ENCODE assay signal across 31 mouse cellular contexts in genomic region chr1:130742201-130742600, GRCm38 (mm10). TPM values are rescaled to one million over a fixed set of nuclear protein-coding genes. Genes with fewer than 3 reads are reported as not detected.
DNase-seq lines count a peak whose midpoint lies in the region; ATAC-seq and TF ChIP-seq lines count a peak whose summit lies in the region.
"Had no signal": no experiment of that assay in that cellular context is flagged by ENCODE, and none has a peak within 500 bp of the region (broad histone marks: within the 10 kb centered on the region; RNA-seq: fewer than 3 reads in every experiment).

No protein-coding gene starts in this region.

- no peak for ATAC-seq in heart, embryonic 13.5 days (ENCODE audit: extremely low read depth, insufficient number of reproducible peaks, low FRiP score, low TSS enrichment)
- ATAC-seq in G1E (ENCODE audit: extremely low read depth, insufficient number of reproducible peaks, low FRiP score, poor library complexity, severe bottlenecking), result no peak
- no peak for ATAC-seq in liver, embryonic 15.5 days (ENCODE audit: insufficient read depth)
- ATAC-seq: hindbrain, embryonic 16.5 days; intestine, embryonic 16.5 days had no signal

- H3K27me3 ChIP-seq in heart, embryonic 13.5 days (replicated peaks), result peaks cover 24% of the 10 kb centered on the region
- H3K27me3 ChIP-seq in G1E (ENCODE audit: insufficient read depth, low read length) (no peaks in the 10 kb centered on the region), MEL (ENCODE audit: control insufficient read depth in 1 of 2, insufficient read depth in 2 of 2, low read length in 2 of 2) (no peaks in the 10 kb centered on the region)
- no peaks in the 10 kb centered on the region for H3K27me3 ChIP-seq in liver, embryonic 15.5 days
- H3K27me3 ChIP-seq: forebrain, embryonic 12.5 days; limb, embryonic 12.5 days; neural tube, embryonic 12.5 days had no signal

- no peaks in the 10 kb centered on the region for H3K9me3 ChIP-seq in heart, embryonic 13.5 days
- H3K9me3 ChIP-seq in G1E (replicated peaks) (no peaks in the 10 kb centered on the region), MEL (replicated peaks; ENCODE audit: insufficient read depth, low read length) (no peaks in the 10 kb centered on the region)
- H3K9me3 ChIP-seq in liver, embryonic 15.5 days (replicated peaks), result no peaks in the 10 kb centered on the region
- H3K9me3 ChIP-seq: embryonic facial prominence, embryonic 10.5 days; forebrain, embryonic 12.5 days; limb, embryonic 12.5 days; neural tube, embryonic 12.5 days had no signal

- no peak overlapping the region for H3K4me3 ChIP-seq in heart, embryonic 13.5 days
- peak overlapping the region; percentile 2; the same call in 1 of the 2 replicates for H3K4me3 ChIP-seq in G1E (ENCODE audit: low read depth, low read length)
- H3K4me3 ChIP-seq in MEL (ENCODE audit: control insufficient read depth in 1 of 2, insufficient read depth in 1 of 2, low read depth in 2 of 2, low read length in 2 of 2), result no peak overlapping the region
- no peak overlapping the region for H3K4me3 ChIP-seq in liver, embryonic 15.5 days (replicated peaks)
- H3K4me3 ChIP-seq: embryonic facial prominence, embryonic 10.5 days; forebrain, embryonic 12.5 days; layer of hippocampus, adult 2 months; limb, embryonic 12.5 days; neural tube, embryonic 12.5 days had no signal

- WGBS in heart, embryonic 13.5 days, result 84% methylated on average over 7 of the region's 7 CpGs
- WGBS in liver, embryonic 15.5 days (ENCODE audit: insufficient replicate concordance), result 72% methylated on average over 7 of the region's 7 CpGs

- TF ChIP-seq EP300 in MEL (IDR thresholded peaks at IDR 0.05; ENCODE audit: low read depth in 1 of 2, low read length in 2 of 2), result no peak

- TF ChIP-seq RAD21 in MEL (IDR thresholded peaks at IDR 0.05; ENCODE audit: low read depth, low read length), result no peak

- peaks cover 4% of the 10 kb centered on the region for H3K79me2 ChIP-seq in MEL (ENCODE audit: control insufficient read depth, insufficient read depth, low read length, poor library complexity)

- no peak for TF ChIP-seq POLR2A in MEL (IDR thresholded peaks at IDR 0.05; ENCODE audit: control insufficient read depth in 1 of 2, insufficient read depth in 1 of 2, low read depth in 1 of 2, low read length in 2 of 2, poor library complexity in 1 of 2)

- no peak for TF ChIP-seq CTCF in G1E (IDR thresholded peaks at IDR 0.05; ENCODE audit: low read depth, low read length)
- no peak for TF ChIP-seq CTCF in MEL (IDR thresholded peaks at IDR 0.05 in 2 of 3, conservative IDR thresholded peaks at IDR 0.05 in 1 of 3; ENCODE audit: control insufficient read depth in 1 of 3, insufficient read depth in 1 of 3, low read depth in 2 of 3, low read length in 3 of 3, poor library complexity in 1 of 3, severe bottlenecking in 1 of 3)

- no peak overlapping the region for H3K9ac ChIP-seq in heart, embryonic 13.5 days
- H3K9ac ChIP-seq in MEL (ENCODE audit: control insufficient read depth, low read depth, low read length, poor library complexity, severe bottlenecking), result no peak overlapping the region
- peak overlapping the region; percentile 58 for H3K9ac ChIP-seq in liver, embryonic 15.5 days
- H3K9ac ChIP-seq: forebrain, embryonic 12.5 days; limb, embryonic 12.5 days; neural tube, embryonic 12.5 days had no signal

- H3K4me1 ChIP-seq in heart, embryonic 13.5 days, result peaks cover 40% of the 10 kb centered on the region
- H3K4me1 ChIP-seq in G1E (ENCODE audit: insufficient read depth, low read depth, low read length), result peaks cover 89% of the 10 kb centered on the region
- peaks cover 27 to 48% of the 10 kb centered on the region in 2 experiments for H3K4me1 ChIP-seq in MEL (ENCODE audit: control insufficient read depth in 1 of 2, insufficient read depth in 2 of 2, low read length in 2 of 2)
- peaks cover 97% of the 10 kb centered on the region for H3K4me1 ChIP-seq in liver, embryonic 15.5 days (replicated peaks)
- H3K4me1 ChIP-seq: forebrain, embryonic 12.5 days; limb, embryonic 12.5 days; neural tube, embryonic 12.5 days had no signal

- no peak for DNase-seq in heart, adult 11 months
- DNase-seq in G1E (ENCODE audit: low spot score) (no peak), MEL (ENCODE audit: low read depth, low spot score) (no peak), MN1 (ENCODE audit: low spot score) (no peak)
- DNase-seq in urinary bladder, postnatal 10 days (ENCODE audit: low spot score), result no peak
- DNase-seq: adrenal gland, postnatal 25 days; cerebellum, adult 9-11 months; heart, postnatal 4 days; kidney, postnatal 25 days; layer of hippocampus, postnatal 36 days; lung, adult 2 months; lung, postnatal 14 days; midbrain, embryonic 14.5 days; right cerebral cortex, postnatal 14 days had no signal

- H3K4me2 ChIP-seq in heart, embryonic 13.5 days, result no peak overlapping the region; the same call in 1 of the 2 replicates
- peak overlapping the region; percentile 79 for H3K4me2 ChIP-seq in liver, embryonic 15.5 days
- H3K4me2 ChIP-seq: forebrain, embryonic 12.5 days; limb, embryonic 12.5 days; neural tube, embryonic 12.5 days had no signal

- no peaks in the 10 kb centered on the region for H3K36me3 ChIP-seq in heart, embryonic 13.5 days
- H3K36me3 ChIP-seq in G1E (replicated peaks), result peaks cover 15% of the 10 kb centered on the region
- peaks cover 0 to 42% of the 10 kb centered on the region in 2 experiments; a peak in 2 of 4 replicates for H3K36me3 ChIP-seq in MEL (ENCODE audit: control insufficient read depth in 1 of 2, insufficient read depth in 2 of 2, low read length in 2 of 2)
- H3K36me3 ChIP-seq in liver, embryonic 15.5 days (replicated peaks), result peaks cover 30% of the 10 kb centered on the region
- H3K36me3 ChIP-seq: embryonic facial prominence, embryonic 10.5 days; forebrain, embryonic 12.5 days; limb, embryonic 12.5 days; neural tube, embryonic 12.5 days had no signal

- H3K27ac ChIP-seq in heart, embryonic 13.5 days (replicated peaks), result peak overlapping the region; percentile 82
- peak overlapping the region; percentile 96 for H3K27ac ChIP-seq in MEL (ENCODE audit: control insufficient read depth, low read depth, low read length)
- H3K27ac ChIP-seq in liver, embryonic 15.5 days (replicated peaks), result peak overlapping the region; percentile 99
- H3K27ac ChIP-seq: embryonic facial prominence, embryonic 10.5 days; forebrain, embryonic 12.5 days; layer of hippocampus, adult 2 months; limb, embryonic 12.5 days; neural tube, embryonic 12.5 days had no signal

TF ChIP-seq in MEL, 35 proteins besides CTCF, POLR2A, EP300 and RAD21:
- TF ChIP-seq ETS1 (IDR thresholded peaks at IDR 0.05; ENCODE audit: low read depth, low read length) (no peak), MEF2A (IDR thresholded peaks at IDR 0.05; ENCODE audit: extremely low read depth, insufficient replicate concordance, low read depth, low read length, poor library complexity, severe bottlenecking) (no peak), POLR2AphosphoS2 (IDR thresholded peaks at IDR 0.05; ENCODE audit: low read length) (no peak)

RNA-seq across cellular contexts. Expression of gene AA986860, which starts 10.4 kb away (rescaled TPM):
- 1.0 TPM in 2 replicates for polyA plus RNA-seq in heart, embryonic 13.5 days (2015; fragmentation: Nextera tagmentation; extraction: Ambion mirVana)
- total RNA-seq in G1E (2014; fragmentation: Nextera tagmentation) (3.5 and 8.6 TPM in 2 replicates), G1E (2017) (1.1 and 1.2 TPM in 2 replicates), MEL (2012; rRNA removed) (0.31 and 0.39 TPM in 2 replicates)
- polyA plus RNA-seq in G1E (2012) (1.1 and 1.2 TPM in 2 replicates), MEL (2012; ENCODE audit: insufficient read depth in 1 of 2, insufficient read length in 2 of 2, low read depth in 1 of 2, low replicate concordance in 2 of 2, missing spikeins in 1 of 2) (under 1 TPM in 1 of 2 experiments, not detected in 1; 0.58 TPM)
- 7.4 and 7.8 TPM in 2 replicates for polyA plus RNA-seq in liver, embryonic 15.5 days (2015; fragmentation: Nextera tagmentation; extraction: Ambion mirVana)

RNA-seq across cellular contexts. Expression of gene Pfkfb2, which starts 13.1 kb away (rescaled TPM):
- 5.3 and 6.7 TPM in 2 replicates for polyA plus RNA-seq in heart, embryonic 13.5 days (2015; fragmentation: Nextera tagmentation; extraction: Ambion mirVana)
- total RNA-seq in G1E (2014; fragmentation: Nextera tagmentation) (42.4 and 47.1 TPM in 2 replicates), G1E (2017) (48.5 and 53.0 TPM in 2 replicates), MEL (2012; rRNA removed) (11.3 and 13.6 TPM in 2 replicates)
- polyA plus RNA-seq in G1E (2012) (7.0 and 12.5 TPM in 2 replicates), MEL (2012; ENCODE audit: insufficient read depth in 1 of 2, insufficient read length in 2 of 2, low read depth in 1 of 2, low replicate concordance in 2 of 2, missing spikeins in 1 of 2) (10 to 100 TPM in 1 of 2 experiments, not detected in 1; 13.9 TPM)
- polyA plus RNA-seq in liver, embryonic 15.5 days (2015; fragmentation: Nextera tagmentation; extraction: Ambion mirVana), result 5.2 and 5.9 TPM in 2 replicates

RNA-seq across cellular contexts. Expression of gene Yod1, which starts 25.1 kb away (rescaled TPM):
- polyA plus RNA-seq in heart, embryonic 13.5 days (2015; fragmentation: Nextera tagmentation; extraction: Ambion mirVana), result 9.4 and 10.1 TPM in 2 replicates
- total RNA-seq in G1E (2014; fragmentation: Nextera tagmentation) (28.9 and 30.8 TPM in 2 replicates), G1E (2017) (18.3 and 21.3 TPM in 2 replicates), MEL (2012; rRNA removed) (7.1 and 8.6 TPM in 2 replicates)
- polyA plus RNA-seq in G1E (2012) (1.7 and 2.7 TPM in 2 replicates), MEL (2012; ENCODE audit: insufficient read depth in 1 of 2, insufficient read length in 2 of 2, low read depth in 1 of 2, low replicate concordance in 2 of 2, missing spikeins in 1 of 2) (1 to 10 TPM in 1 of 2 experiments, not detected in 1; 6.1 TPM)
- 42.2 and 42.3 TPM in 2 replicates for polyA plus RNA-seq in liver, embryonic 15.5 days (2015; fragmentation: Nextera tagmentation; extraction: Ambion mirVana)

RNA-seq across cellular contexts. Expression of gene Gm29427, which starts 26.6 kb away (rescaled TPM):
- 0.11 TPM in 1 of 2 replicates, not detected in the other for polyA plus RNA-seq in heart, embryonic 13.5 days (2015; fragmentation: Nextera tagmentation; extraction: Ambion mirVana)
- total RNA-seq in G1E (2014; fragmentation: Nextera tagmentation), result not detected in 2 replicates
- 0.33 and 0.41 TPM in 2 replicates for total RNA-seq in G1E (2017)
- not detected in 2 replicates for polyA plus RNA-seq in G1E (2012)
- not detected in 2 replicates for total RNA-seq in MEL (2012; rRNA removed)
- not detected for polyA plus RNA-seq in MEL (2012; ENCODE audit: insufficient read depth in 1 of 2, insufficient read length in 2 of 2, low read depth in 1 of 2, low replicate concordance in 2 of 2, missing spikeins in 1 of 2)
- not detected in 2 replicates for polyA plus RNA-seq in liver, embryonic 15.5 days (2015; fragmentation: Nextera tagmentation; extraction: Ambion mirVana)
- total RNA-seq: gastrocnemius, adult 18-20 months; gastrocnemius, postnatal 4 days; heart, postnatal 4 days; layer of hippocampus, adult 2 months; layer of hippocampus, postnatal 36 days; left cerebral cortex, postnatal 10 days; megakaryocyte progenitor cell, adult 5-6 weeks had no signal
- polyA plus RNA-seq: C2C12; embryonic facial prominence, embryonic 10.5 days; forebrain, embryonic 12.5 days; heart, embryonic 14.5 days; hindbrain, embryonic 16.5 days; kidney, embryonic 14.5 days; limb, embryonic 12.5 days; lung, adult 2 months; midbrain, embryonic 14.5 days; neural tube, embryonic 12.5 days had no signal

RNA-seq across cellular contexts. Expression of gene Fcamr, which starts 58.5 kb away (rescaled TPM):
- 0.10 TPM in 1 of 2 replicates, not detected in the other for polyA plus RNA-seq in heart, embryonic 13.5 days (2015; fragmentation: Nextera tagmentation; extraction: Ambion mirVana)
- total RNA-seq in G1E (2014; fragmentation: Nextera tagmentation), result not detected in 2 replicates
- total RNA-seq in G1E (2017), result not detected in 2 replicates
- polyA plus RNA-seq in G1E (2012), result not detected in 2 replicates
- not detected in 2 replicates for total RNA-seq in MEL (2012; rRNA removed)
- not detected for polyA plus RNA-seq in MEL (2012; ENCODE audit: insufficient read depth in 1 of 2, insufficient read length in 2 of 2, low read depth in 1 of 2, low replicate concordance in 2 of 2, missing spikeins in 1 of 2)
- not detected in 2 replicates for polyA plus RNA-seq in liver, embryonic 15.5 days (2015; fragmentation: Nextera tagmentation; extraction: Ambion mirVana)
- total RNA-seq: adrenal gland, postnatal 25 days; gastrocnemius, adult 18-20 months; gastrocnemius, postnatal 4 days; layer of hippocampus, adult 2 months; layer of hippocampus, postnatal 36 days; left cerebral cortex, postnatal 10 days; megakaryocyte progenitor cell, adult 5-6 weeks had no signal
- polyA plus RNA-seq: C2C12; cortical plate, adult 2 months; embryonic facial prominence, embryonic 10.5 days; forebrain, embryonic 12.5 days; hindbrain, embryonic 16.5 days; kidney, embryonic 14.5 days; limb, embryonic 12.5 days; midbrain, embryonic 14.5 days; neural tube, embryonic 12.5 days had no signal
